Mouse (Mus musculus): Measurements from ENCODE around the gene Eif4e2.

DNA sequence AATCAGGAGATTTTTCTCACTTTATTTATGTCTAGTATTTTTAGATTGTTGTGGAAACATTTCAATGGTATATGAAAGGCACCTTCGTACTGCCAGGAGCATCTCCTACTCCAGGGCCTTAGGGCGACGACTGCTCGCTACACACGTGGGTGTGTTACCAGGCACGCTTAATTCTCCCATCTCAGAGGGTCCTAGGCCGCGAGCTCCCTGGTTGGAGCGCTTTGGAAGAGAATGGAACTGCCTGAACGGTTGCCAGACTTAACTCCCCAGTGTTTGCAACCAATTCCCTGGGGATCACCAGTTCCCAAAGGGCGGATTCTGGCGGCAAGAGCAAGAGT, 50.1 kb downstream of the Eif4e2 start:
- TF ChIP-seq USF1 (IDR thresholded peaks at IDR 0.05; ENCODE audit: low read depth) (no peak), POLR2A (IDR thresholded peaks at IDR 0.05; ENCODE audit: insufficient read length, low read depth) (no peak), E2F4 (IDR thresholded peaks at IDR 0.05; ENCODE audit: insufficient read depth) (no peak), POLR2AphosphoS2 (IDR thresholded peaks at IDR 0.05; ENCODE audit: insufficient read length, low read depth) (no peak), SRF (IDR thresholded peaks at IDR 0.05; ENCODE audit: control insufficient read depth, insufficient read length, low read depth) (no peak), TCF12 (IDR thresholded peaks at IDR 0.05; ENCODE audit: insufficient read depth, poor library complexity, severe bottlenecking) (no peak), MAX (IDR thresholded peaks at IDR 0.05; ENCODE audit: low read depth) (no peak), MYOD1 (IDR thresholded peaks at IDR 0.05; ENCODE audit: control insufficient read depth in 1 of 3, insufficient read length in 2 of 3, low read depth in 2 of 3) (no peak), REST (IDR thresholded peaks at IDR 0.05; ENCODE audit: insufficient read depth, insufficient read length) (no peak)
